Mouse (Mus musculus) limb, embryonic 14.5 days (tissue): ENCODE measurements around the gene Ubr3. TPM values are rescaled to one million over a fixed set of nuclear protein-coding genes. Genes with fewer than 3 reads are reported as not detected.
"Not testable (repeated sequence)": the region's sequence is repeated elsewhere in the genome, so short reads cannot be mapped to it uniquely, and the experiment has no call there.

Experiments
- ATAC-seq: fragments of 200-750 bp; cut with Nextera tagmentation; 2 replicates; pipeline ENCODE4 v1.8.0; 2017; ENCODE audit warnings: low read depth, moderate number of reproducible peaks, moderate TSS enrichment; ENCODE audit not compliant: low FRiP score
- DNase-seq: peaks from one replicate; pipeline ENCODE4 v3.0.0-alpha.2; 2015; ENCODE audit warnings: low spot score
- H3K27ac ChIP-seq: fragments of 300-500 bp; sonication (generic); replicated peaks from 2 replicates; pipeline ENCODE4 v1.5.1; 2014; ENCODE audit warnings: low read depth, mild to moderate bottlenecking, low read length, moderate library complexity, mixed read lengths
- H3K27me3 ChIP-seq: fragments of 300-500 bp; sonication (generic); 2 replicates; pipeline ENCODE4 v1.6.1; 2014; ENCODE audit warnings: low read length, mixed read lengths; ENCODE audit not compliant: control insufficient read depth, insufficient read depth
- H3K36me3 ChIP-seq: fragments of 300-500 bp; sonication (generic); 2 replicates; pipeline ENCODE4 v1.6.1; 2014; ENCODE audit warnings: mild to moderate bottlenecking, low read length, moderate library complexity, mixed read lengths; ENCODE audit not compliant: control insufficient read depth, insufficient read depth
- H3K4me1 ChIP-seq: fragments of 300-500 bp; sonication (generic); 2 replicates; pipeline ENCODE4 v1.6.1; 2014; ENCODE audit warnings: antibody characterized with exemption, low read length, mixed read lengths; ENCODE audit not compliant: control insufficient read depth, insufficient read depth
- H3K4me2 ChIP-seq: fragments of 300-500 bp; sonication (generic); replicated peaks from 2 replicates; pipeline ENCODE4 v1.6.1; 2014; ENCODE audit warnings: low read depth, mild to moderate bottlenecking, low read length, moderate library complexity; ENCODE audit not compliant: severe bottlenecking
- H3K4me3 ChIP-seq: fragments of 300-500 bp; sonication (generic); replicated peaks from 2 replicates; pipeline ENCODE4 v1.5.1; 2014; ENCODE audit warnings: low read length
- H3K9ac ChIP-seq: fragments of 300-500 bp; sonication (generic); 2 replicates; pipeline ENCODE4 v1.6.1; 2014; ENCODE audit warnings: mild to moderate bottlenecking, low read depth, low read length, moderate library complexity; ENCODE audit not compliant: severe bottlenecking
- H3K9me3 ChIP-seq: fragments of 300-500 bp; sonication (generic); 2 replicates; pipeline ENCODE4 v1.6.1; 2016; ENCODE audit warnings: low read length; ENCODE audit not compliant: control insufficient read depth
- POLR2A ChIP-seq: fragments of 200-500 bp; IDR thresholded peaks from 2 replicates; pipeline ENCODE4 v1.8.0; 2012; ENCODE audit warnings: inconsistent platforms, mild to moderate bottlenecking, moderate library complexity, borderline replicate concordance; ENCODE audit not compliant: insufficient read depth, insufficient read length; ENCODE audit errors: extremely low read depth
- WGBS: fragments of 180-500 bp; shearing (Covaris S2); extraction: QIAGEN DNeasy Blood & Tissue Kit; methylation state at CpG from one replicate; pipeline ENCODE4 v1.1.7; 2014; 5-methylcytosine and 5-hydroxymethylcytosine counted together
- polyA plus RNA-seq, 2 experiments: library from polyadenylated mRNA; depleted of rRNA in 1 of 2; stranded (reverse) in 1 of 2; unstranded in 1 of 2; fragments of >200 nt; fragmentation: Nextera tagmentation in 1 of 2; extraction: Ambion mirVana in 1 of 2; gene quantifications; 2 replicates each; pipeline versions ENCODE4 v1.2.1 to v1.2.3; 2012 to 2014

The Ubr3 gene
- polyA plus RNA-seq, 2 experiments, result 21.3 to 35.0 TPM

DNA sequence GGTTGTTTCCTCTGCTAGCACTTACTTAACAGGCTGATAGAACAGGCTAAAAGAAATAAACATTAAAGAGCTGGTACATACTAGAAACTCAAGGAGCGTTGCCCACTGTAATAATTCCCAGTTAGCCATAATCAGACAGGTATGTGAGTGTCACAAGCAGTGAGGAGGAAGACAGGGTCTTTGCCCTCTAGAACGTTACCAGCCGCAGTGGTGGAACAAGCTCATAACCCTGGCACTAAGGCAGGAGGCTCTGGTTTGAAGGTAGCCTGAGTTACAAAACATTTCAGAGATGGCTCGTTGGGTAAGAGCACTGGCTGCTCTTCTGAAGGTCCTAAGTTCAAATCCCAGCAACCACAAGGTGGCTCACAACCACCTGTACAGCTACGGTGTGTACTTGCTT is 3.2 kb upstream of the Ubr3 start:
- Histone ChIP-seq H3K9ac (no peak overlapping the region), H3K9me3 (no peaks in the 10 kb centered on the region), H3K27me3 (no peaks in the 10 kb centered on the region), H3K4me3 (no peak overlapping the region), H3K36me3 (no peaks in the 10 kb centered on the region), H3K4me2 (no peak overlapping the region), H3K27ac (no peak overlapping the region), H3K4me1 (peaks cover 5% of the 10 kb centered on the region)
- ATAC-seq, result no peak
- no peak for TF ChIP-seq POLR2A
- WGBS, result 82% methylated on average over 5 of the region's 5 CpGs
- no peak for DNase-seq

DNA sequence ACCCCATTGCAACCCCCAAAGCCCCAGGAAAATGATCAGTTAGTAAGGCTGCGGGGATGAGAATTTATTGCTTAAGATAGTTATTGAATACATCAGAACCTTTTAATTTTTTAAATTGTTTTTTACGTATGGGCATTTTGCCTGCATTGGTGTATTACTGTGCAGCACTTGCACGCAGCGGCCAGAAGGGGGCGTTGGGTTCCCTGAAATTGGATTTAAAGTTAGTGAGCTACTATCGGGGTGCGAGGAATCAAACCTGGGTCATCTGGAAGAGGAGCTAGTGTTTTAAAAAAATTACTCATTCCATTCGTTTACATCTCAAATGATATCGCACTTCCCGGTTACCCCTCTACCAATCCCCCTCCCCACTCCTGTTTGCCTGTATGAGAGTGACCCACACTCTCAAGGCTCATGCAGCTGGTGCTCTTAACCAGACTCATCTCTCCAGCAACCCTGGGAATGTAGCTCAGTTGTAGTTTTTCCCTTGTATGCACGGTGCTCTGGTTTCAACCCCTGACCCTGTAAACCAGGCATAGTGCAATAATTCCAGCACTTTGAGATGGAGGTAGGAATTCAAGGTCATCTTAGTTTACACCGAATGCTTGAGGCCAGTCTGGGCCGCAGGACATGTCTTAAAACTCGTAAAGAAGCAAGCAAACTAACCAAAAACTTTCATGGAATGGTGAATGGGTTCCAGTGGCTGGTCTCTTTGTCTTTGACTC is 1.4 kb upstream of the Ubr3 start:
- no peaks in the 10 kb centered on the region for H3K36me3 ChIP-seq
- H3K4me1 ChIP-seq, result peaks cover 5% of the 10 kb centered on the region
- no peaks in the 10 kb centered on the region for H3K9me3 ChIP-seq
- H3K27me3 ChIP-seq, result no peaks in the 10 kb centered on the region
- H3K9ac ChIP-seq, result no peak overlapping the region
- H3K4me2 ChIP-seq, result no peak overlapping the region
- DNase-seq, result no peak
- H3K4me3 ChIP-seq, result no peak overlapping the region
- WGBS, result 53% methylated on average over 14 of the region's 14 CpGs
- TF ChIP-seq POLR2A, result no peak
- no peak overlapping the region for H3K27ac ChIP-seq
- ATAC-seq, result no peak

DNA sequence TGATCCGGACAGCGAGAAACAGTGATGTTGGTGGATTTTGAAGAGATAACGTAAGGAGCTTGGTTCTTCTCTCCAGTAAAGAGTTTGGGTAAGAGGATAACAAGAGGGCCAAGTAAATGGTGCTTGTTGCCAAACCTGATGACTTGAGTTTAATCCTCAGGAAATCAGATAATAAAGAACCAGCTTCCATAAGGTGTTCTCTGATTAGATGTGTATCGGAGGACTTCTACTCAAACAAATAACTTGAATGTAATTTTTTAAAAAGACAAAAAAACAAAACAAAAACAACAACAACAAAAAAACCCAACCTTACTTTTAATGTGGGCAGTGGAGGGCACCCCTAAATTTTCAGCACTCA is 843 bp upstream of the Ubr3 start:
- Histone ChIP-seq H3K4me3 (no peak overlapping the region), H3K9ac (no peak overlapping the region), H3K27ac (no peak overlapping the region), H3K27me3 (no peaks in the 10 kb centered on the region), H3K4me1 (peaks cover 5% of the 10 kb centered on the region), H3K4me2 (no peak overlapping the region), H3K9me3 (no peaks in the 10 kb centered on the region), H3K36me3 (peaks cover 4% of the 10 kb centered on the region; the same call in 1 of the 2 replicates)
- DNase-seq (no peak), ATAC-seq (no peak)
- TF ChIP-seq POLR2A, result no peak
- WGBS, result 94% methylated on average over 4 of the region's 4 CpGs

DNA sequence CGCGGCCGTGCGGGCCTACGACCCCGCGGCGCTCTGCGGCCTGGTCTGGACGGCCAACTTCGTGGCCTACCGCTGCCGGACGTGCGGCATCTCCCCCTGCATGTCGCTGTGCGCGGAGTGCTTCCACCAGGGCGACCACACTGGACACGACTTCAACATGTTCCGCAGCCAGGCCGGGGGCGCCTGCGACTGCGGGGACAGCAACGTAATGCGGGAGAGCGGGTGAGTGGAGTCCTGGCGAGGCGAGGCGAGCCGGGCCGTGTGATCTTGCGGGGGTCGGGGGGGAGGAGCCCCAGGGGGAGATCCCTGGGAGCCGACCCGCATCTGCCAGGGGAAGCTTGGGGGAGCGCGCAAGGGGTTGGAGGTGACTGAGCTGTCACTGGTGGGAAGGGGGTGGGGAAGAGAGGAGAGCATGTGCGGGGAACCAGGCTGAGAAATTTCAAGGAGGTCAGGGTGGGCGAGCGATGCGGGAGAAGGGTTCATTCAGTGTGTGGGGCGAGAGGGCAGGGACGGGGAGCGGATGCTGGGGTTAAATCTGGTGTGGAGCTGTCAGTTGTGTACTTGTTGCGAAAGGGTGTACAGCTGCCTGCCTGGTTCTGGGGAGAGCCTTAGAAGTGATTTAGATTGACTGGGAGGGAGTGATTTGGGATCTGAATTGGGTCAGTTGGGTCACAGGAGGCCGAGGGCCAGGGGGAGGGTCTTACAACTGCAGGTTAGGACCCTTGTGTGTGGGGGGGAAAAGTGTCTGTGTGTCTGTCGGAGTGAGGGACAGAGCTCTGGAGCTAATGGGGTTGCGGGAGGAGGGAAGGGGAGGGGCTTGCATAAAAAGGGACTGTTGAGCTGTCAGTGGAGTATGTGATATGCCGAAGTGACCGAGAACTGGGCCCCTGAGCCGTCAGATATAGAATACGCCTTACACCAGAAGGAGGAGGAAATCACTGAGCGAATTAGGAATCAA is 851 bp downstream of the Ubr3 start:
- peaks cover 5% of the 10 kb centered on the region for H3K4me1 ChIP-seq
- no peak for TF ChIP-seq POLR2A
- WGBS, result 2% methylated on average over 53 of the region's 55 CpGs

DNA sequence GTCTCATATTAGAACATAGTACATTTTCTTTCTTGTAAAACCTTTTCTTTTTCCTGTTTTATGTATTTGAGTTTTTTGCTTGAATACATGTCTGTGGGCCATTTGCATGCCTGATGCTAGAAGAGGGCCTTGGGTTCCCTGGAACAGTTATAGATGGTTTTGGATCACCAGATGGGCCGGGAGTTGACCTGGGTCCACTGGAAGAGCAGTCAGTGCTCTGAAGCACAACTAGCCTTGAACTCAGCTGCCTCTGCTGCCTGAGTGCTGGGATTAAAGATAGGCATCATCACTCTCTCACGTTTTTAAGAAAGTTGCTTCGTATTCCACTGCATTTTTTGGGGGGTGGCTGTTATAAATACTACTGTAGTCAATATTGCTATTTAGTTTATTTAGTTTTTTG is 6.5 kb downstream of the Ubr3 start:
- ATAC-seq (no peak), DNase-seq (no peak)
- Histone ChIP-seq H3K9me3 (no peaks in the 10 kb centered on the region), H3K9ac (no peak overlapping the region), H3K36me3 (peaks cover 5% of the 10 kb centered on the region; the same call in 1 of the 2 replicates), H3K27ac (no peak overlapping the region), H3K4me2 (no peak overlapping the region), H3K4me1 (peaks cover 1% of the 10 kb centered on the region), H3K4me3 (no peak overlapping the region), H3K27me3 (no peaks in the 10 kb centered on the region)
- 95% methylated on average over 3 of the region's 3 CpGs for WGBS
- no peak for TF ChIP-seq POLR2A

More for the DNA sequence above, 851 bp downstream of the Ubr3 start:
- Histone ChIP-seq H3K9me3 (no peaks in the 10 kb centered on the region), H3K27ac (peak overlapping the region; percentile 91), H3K4me2 (peak overlapping the region; percentile 98), H3K27me3 (no peaks in the 10 kb centered on the region), H3K4me3 (peak overlapping the region; percentile 99), H3K36me3 (peaks cover 5% of the 10 kb centered on the region; the same call in 1 of the 2 replicates), H3K9ac (peak overlapping the region; percentile 99)
- ATAC-seq, result peak; percentile 38
- peak; percentile 12 for DNase-seq

GRCm38 (mm10) chr2:69907394-69907793 is 10.3 kb downstream of the Ubr3 start:
- DNase-seq, result not testable (repeated sequence)

More at GRCm38 (mm10) chr2:69907394-69907793, 10.3 kb downstream of the Ubr3 start:
- H3K4me2 ChIP-seq, H3K9me3 ChIP-seq, H3K27me3 ChIP-seq, ATAC-seq, H3K4me3 ChIP-seq, H3K9ac ChIP-seq, H3K27ac ChIP-seq, H3K4me1 ChIP-seq, H3K36me3 ChIP-seq: not testable (repeated sequence)
- 83% methylated on average over 4 of the region's 4 CpGs for WGBS
